Mouse (Mus musculus): ENCODE measurements at regions not wholly inside any gene's neighbourhood (a gene's known extent, or its start where the extent isn't known, plus 50 kb on each side); places are given as distances from the start of the nearest gene placed in this dataset.
"Not testable (repeated sequence)": the region's sequence is repeated elsewhere in the genome, so short reads cannot be mapped to it uniquely, and the experiment has no call there.

- TF ChIP-seq CTCF (IDR thresholded peaks at IDR 0.05; ENCODE audit: extremely low read depth, insufficient read depth, low read length): peak; percentile 43; the same call in 1 of the 2 replicates
- H3K4me3 ChIP-seq (ENCODE audit: insufficient read depth, low read length); H3K27ac ChIP-seq (ENCODE audit: insufficient read depth, low read length); H3K4me1 ChIP-seq (ENCODE audit: control insufficient read depth, insufficient read depth, low read length): not testable (repeated sequence)
These were observed 61.3 kb upstream of the Asap2 start for GRCm38 (mm10) chr12:20928966-20929365.

Data from cortical plate, adult 2 months (tissue).